Mouse (Mus musculus): ENCODE data around the gene Narfl.

DNA sequence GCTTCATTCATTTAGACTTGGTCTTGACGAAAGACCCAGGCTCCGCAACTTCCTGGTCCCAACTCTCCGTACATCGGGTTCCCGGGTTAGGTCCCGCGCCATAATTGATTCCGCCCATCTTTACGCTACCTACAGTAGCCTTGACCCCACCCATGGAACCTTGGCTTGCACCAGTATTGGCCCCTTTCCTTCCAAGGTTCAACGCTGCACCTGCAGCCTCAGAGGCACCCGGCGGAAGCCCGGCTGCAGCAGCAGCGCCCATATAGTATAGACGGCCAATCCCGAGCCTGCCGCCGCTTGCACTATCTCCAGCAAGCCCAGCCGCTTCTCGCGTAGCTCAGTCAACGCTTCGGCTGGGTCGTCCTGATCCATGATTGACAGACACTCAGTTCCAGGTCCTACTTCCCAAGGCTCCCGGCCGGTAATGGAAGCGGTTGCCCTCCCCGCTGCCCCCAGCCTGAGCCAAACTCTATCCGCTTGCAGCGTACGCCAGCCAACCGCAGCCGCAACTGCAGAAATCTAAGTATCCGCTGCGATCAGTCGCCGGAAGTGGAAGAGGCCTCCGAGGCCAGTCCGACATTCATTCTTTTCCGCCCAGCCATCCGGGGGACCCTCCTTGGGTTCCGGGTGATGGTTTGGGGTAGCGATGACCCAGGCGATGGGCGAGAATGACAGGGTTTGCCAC, 18.4 kb downstream of the Narfl start:
- TF ChIP-seq CTCF (IDR thresholded peaks at IDR 0.05) (no peak), EP300 (IDR thresholded peaks at IDR 0.05) (no peak)
